Mouse (Mus musculus): ENCODE measurements around the gene Omp. TPM values are rescaled to one million over a fixed set of nuclear protein-coding genes. Genes with fewer than 3 reads are reported as not detected.

Gene Omp
- polyA plus RNA-seq, 1 experiment, result not detected

DNA sequence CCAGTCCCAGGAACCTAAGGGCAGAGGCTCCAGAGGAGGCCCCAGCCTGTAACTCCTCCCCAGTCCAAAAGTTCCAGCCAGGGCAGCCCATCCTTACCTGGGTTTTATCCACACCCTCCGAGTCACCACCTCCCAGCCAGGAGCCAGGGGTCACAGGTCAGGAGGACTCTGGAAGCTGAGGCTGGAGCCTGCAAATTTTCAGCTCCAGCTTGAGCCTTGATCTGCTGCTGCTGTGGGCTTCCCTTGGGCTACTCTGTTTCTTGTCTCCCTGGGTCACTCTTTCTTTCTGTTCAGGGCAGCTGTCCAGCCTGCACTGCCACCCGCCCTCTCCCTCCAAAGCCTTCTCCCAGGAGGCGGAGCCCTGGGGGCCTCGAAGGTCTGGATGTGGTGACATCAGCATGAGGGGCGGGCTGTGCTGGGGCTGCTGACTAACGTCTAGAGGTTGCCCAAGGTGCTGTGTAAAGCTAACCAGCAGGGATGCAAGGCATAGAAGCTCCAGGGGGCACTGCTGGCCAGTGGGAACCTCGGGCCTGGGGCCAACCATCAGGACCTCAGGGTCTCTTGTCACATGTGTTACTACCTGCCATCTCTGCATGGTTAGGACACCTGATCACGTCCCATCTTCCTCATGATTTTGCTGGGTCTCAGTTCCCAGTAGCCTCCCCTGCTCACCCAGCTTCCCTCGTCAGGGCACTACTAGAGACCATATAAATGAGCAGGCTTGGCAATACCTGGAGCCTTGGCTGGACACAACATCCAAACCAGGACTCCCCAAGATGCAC, 25.9 kb downstream of the Omp start, which contains the start of gene Myo7a:
Gene Myo7a (minus strand): TSS at position 346 of the 782 bp plus-strand sequence.
- TF ChIP-seq POLR2A (IDR thresholded peaks at IDR 0.05; ENCODE audit: insufficient read depth, low read depth, low read length) (no peak), CTCF (IDR thresholded peaks at IDR 0.05; ENCODE audit: insufficient read depth, low read depth, low read length) (no peak)
- no peak within 1 kb of the TSS; the same call in 1 of the 2 replicates for H3K4me3 ChIP-seq (ENCODE audit: insufficient read depth, low read depth, low read length)
- H3K27ac ChIP-seq (ENCODE audit: insufficient read depth, low read depth, low read length), result no peak within 1 kb of the TSS
- H3K4me1 ChIP-seq (ENCODE audit: control insufficient read depth, insufficient read depth, low read length), result peaks cover 3% of the 10 kb centered on the region; the same call in 1 of the 2 replicates
- 54% methylated on average over 9 of the region's 9 CpGs for WGBS

DNA sequence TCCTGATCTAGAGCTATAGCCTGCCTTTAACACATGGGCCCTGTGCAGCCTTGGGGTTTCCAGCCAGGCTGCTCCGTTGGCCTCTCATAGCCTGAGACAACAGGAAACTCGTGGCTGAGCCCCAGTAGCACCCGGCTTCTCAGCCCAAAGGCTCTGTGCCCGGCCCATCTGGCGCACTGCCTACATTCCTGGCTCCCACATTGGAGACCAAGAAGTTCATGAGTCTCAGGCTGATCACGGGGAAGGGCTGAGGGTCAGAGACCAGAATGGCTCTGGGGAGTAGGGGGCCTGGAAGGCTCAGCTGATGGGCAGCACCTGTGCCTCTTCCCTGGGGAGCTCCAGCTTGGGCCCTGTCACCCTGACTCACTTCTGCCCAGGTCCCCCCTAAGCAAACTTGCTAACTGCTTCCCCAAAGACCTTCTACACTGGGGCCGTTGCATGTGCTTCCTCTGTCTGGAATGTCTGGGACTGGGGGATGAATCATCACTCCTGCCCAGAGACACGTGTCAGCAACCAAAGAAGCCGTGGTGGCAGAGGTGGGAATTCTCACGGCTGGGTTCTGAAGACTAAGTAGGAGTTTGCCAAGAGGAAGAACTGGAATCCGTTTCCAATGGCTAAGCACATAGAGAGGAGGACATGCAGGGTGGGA, 28.2 kb downstream of the Omp start:
- peaks cover 3% of the 10 kb centered on the region; the same call in 1 of the 2 replicates for H3K4me1 ChIP-seq (ENCODE audit: control insufficient read depth, insufficient read depth, low read length)
- no peak overlapping the region for H3K4me3 ChIP-seq (ENCODE audit: insufficient read depth, low read depth, low read length)
- TF ChIP-seq POLR2A (IDR thresholded peaks at IDR 0.05; ENCODE audit: insufficient read depth, low read depth, low read length), result no peak
- TF ChIP-seq CTCF (IDR thresholded peaks at IDR 0.05; ENCODE audit: insufficient read depth, low read depth, low read length), result no peak
- no peak overlapping the region for H3K27ac ChIP-seq (ENCODE audit: insufficient read depth, low read depth, low read length)
- 60% methylated on average over 11 of the region's 11 CpGs for WGBS

DNA sequence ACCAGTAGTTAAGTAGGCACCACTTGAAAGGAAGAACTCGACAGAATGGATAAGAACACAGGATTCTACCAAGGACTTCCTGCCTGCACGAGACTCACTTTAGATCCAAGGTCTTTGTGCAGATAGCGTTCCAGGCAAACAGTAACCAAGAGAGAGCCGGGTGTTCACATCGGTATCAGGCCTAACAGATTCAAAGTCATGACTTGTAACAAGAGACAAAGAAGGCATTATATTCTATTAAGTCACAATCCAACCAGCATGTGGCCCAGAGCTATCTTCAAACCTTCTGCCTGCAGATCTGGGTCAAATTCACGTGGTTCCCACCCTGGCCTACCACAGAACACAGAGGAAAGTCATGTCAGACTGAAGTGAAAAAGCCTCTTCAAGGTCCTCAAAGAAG, 30.6 kb downstream of the Omp start:
- TF ChIP-seq POLR2A (IDR thresholded peaks at IDR 0.05; ENCODE audit: insufficient read depth, low read depth, low read length) (no peak), CTCF (IDR thresholded peaks at IDR 0.05; ENCODE audit: insufficient read depth, low read depth, low read length) (no peak)
- no peak overlapping the region for H3K4me3 ChIP-seq (ENCODE audit: insufficient read depth, low read depth, low read length)
- no peak overlapping the region for H3K27ac ChIP-seq (ENCODE audit: insufficient read depth, low read depth, low read length)
- H3K4me1 ChIP-seq (ENCODE audit: control insufficient read depth, insufficient read depth, low read length), result peaks cover 6% of the 10 kb centered on the region
- 75% methylated on average over 6 of the region's 6 CpGs for WGBS

GRCm38 (mm10) chr7:98111233-98111632, 34.1 kb downstream of the Omp start:
- Histone ChIP-seq H3K4me1 (ENCODE audit: control insufficient read depth, insufficient read depth, low read length) (peaks cover 8% of the 10 kb centered on the region), H3K27ac (ENCODE audit: insufficient read depth, low read depth, low read length) (no peak overlapping the region), H3K4me3 (ENCODE audit: insufficient read depth, low read depth, low read length) (no peak overlapping the region)
- WGBS, result 11% methylated on average over 25 of the region's 25 CpGs
- TF ChIP-seq POLR2A (IDR thresholded peaks at IDR 0.05; ENCODE audit: insufficient read depth, low read depth, low read length) (no peak), CTCF (IDR thresholded peaks at IDR 0.05; ENCODE audit: insufficient read depth, low read depth, low read length) (no peak)

DNA sequence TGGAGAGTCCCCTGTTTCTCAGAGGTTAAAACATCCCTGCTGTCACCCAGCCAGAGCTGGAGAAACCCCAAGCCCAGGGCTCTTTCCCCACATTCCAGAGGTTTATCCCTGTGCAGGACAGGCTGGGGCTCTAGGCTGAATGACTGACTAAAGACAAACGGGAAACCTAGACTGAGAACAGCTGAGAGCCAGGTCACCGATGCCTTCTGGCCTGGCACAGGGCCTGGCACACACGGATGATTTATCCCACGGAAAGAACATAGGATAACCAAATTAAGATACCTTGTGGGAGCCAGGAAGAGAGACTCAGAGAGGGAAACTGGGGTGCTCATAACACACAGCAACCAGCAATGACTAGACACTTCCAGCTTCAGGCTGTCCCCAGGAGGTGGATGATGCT, 35.5 kb downstream of the Omp start:
- Histone ChIP-seq H3K27ac (ENCODE audit: insufficient read depth, low read depth, low read length) (no peak overlapping the region), H3K4me1 (ENCODE audit: control insufficient read depth, insufficient read depth, low read length) (peaks cover 8% of the 10 kb centered on the region), H3K4me3 (ENCODE audit: insufficient read depth, low read depth, low read length) (no peak overlapping the region)
- 79% methylated on average over 4 of the region's 4 CpGs for WGBS
- no peak for TF ChIP-seq POLR2A (IDR thresholded peaks at IDR 0.05; ENCODE audit: insufficient read depth, low read depth, low read length)
- TF ChIP-seq CTCF (IDR thresholded peaks at IDR 0.05; ENCODE audit: insufficient read depth, low read depth, low read length), result no peak

DNA sequence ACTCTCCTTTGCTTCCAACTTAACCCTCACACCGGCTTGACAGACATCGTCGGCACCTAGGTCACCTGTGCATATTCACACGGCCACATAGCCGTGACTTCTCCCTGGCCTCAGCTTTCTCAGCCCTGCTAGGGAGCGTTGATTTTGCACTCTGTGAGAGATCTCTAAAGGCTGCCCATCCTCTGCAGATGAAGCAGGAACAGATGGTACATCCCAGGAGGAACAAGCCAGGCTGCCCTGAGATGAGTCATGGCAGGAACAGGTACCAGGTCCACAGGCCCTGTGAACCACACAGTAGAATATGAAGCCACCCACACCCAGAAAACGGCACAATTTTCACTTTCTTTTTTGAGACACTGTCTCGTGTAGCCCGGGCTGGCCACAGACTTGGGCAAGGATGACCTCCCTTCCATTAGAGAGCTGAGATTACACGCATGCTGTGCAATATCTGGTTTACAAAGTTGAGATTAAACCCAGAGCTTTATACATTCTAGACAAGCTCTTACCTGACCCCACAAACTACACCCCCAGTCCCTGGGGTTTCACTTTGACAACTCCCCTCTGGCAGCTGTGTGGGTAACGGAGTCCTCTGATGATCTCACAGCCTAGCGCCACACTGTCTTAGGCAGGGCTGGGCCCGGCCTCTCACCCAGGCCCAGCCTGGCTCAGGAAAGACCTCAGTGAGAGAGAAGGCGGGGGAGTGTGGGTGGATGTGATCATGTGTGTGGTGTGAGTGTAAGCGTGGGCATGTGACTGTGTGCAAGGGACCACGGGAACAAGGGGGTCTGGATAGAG, 36.5 kb downstream of the Omp start:
- H3K4me3 ChIP-seq (ENCODE audit: insufficient read depth, low read depth, low read length), result no peak overlapping the region
- WGBS, result 82% methylated on average over 16 of the region's 16 CpGs
- H3K4me1 ChIP-seq (ENCODE audit: control insufficient read depth, insufficient read depth, low read length), result peaks cover 8% of the 10 kb centered on the region
- TF ChIP-seq POLR2A (IDR thresholded peaks at IDR 0.05; ENCODE audit: insufficient read depth, low read depth, low read length), result no peak
- no peak for TF ChIP-seq CTCF (IDR thresholded peaks at IDR 0.05; ENCODE audit: insufficient read depth, low read depth, low read length)
- no peak overlapping the region for H3K27ac ChIP-seq (ENCODE audit: insufficient read depth, low read depth, low read length)

DNA sequence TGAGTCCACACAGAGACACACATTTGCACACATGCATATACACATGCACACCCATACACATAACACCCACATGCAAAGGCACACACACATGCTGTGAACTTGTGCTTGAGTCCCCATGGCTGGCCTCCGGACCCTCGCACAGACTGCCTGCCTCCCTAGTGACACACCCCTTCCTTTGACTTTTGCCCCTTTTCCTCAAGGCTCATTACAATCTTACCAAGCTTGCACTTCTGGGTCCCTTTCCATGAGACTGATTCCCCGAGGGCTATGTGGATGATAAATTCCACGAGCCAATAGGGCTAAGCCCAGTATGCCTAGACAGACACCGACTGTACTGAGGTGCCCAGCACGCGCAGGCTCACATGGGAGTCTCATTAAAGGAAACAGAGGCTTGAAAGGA, 39.0 kb downstream of the Omp start:
- Histone ChIP-seq H3K4me1 (ENCODE audit: control insufficient read depth, insufficient read depth, low read length) (peaks cover 14% of the 10 kb centered on the region), H3K4me3 (ENCODE audit: insufficient read depth, low read depth, low read length) (no peak overlapping the region), H3K27ac (ENCODE audit: insufficient read depth, low read depth, low read length) (no peak overlapping the region)
- 88% methylated on average over 7 of the region's 7 CpGs for WGBS
- TF ChIP-seq CTCF (IDR thresholded peaks at IDR 0.05; ENCODE audit: insufficient read depth, low read depth, low read length) (no peak), POLR2A (IDR thresholded peaks at IDR 0.05; ENCODE audit: insufficient read depth, low read depth, low read length) (no peak)

DNA sequence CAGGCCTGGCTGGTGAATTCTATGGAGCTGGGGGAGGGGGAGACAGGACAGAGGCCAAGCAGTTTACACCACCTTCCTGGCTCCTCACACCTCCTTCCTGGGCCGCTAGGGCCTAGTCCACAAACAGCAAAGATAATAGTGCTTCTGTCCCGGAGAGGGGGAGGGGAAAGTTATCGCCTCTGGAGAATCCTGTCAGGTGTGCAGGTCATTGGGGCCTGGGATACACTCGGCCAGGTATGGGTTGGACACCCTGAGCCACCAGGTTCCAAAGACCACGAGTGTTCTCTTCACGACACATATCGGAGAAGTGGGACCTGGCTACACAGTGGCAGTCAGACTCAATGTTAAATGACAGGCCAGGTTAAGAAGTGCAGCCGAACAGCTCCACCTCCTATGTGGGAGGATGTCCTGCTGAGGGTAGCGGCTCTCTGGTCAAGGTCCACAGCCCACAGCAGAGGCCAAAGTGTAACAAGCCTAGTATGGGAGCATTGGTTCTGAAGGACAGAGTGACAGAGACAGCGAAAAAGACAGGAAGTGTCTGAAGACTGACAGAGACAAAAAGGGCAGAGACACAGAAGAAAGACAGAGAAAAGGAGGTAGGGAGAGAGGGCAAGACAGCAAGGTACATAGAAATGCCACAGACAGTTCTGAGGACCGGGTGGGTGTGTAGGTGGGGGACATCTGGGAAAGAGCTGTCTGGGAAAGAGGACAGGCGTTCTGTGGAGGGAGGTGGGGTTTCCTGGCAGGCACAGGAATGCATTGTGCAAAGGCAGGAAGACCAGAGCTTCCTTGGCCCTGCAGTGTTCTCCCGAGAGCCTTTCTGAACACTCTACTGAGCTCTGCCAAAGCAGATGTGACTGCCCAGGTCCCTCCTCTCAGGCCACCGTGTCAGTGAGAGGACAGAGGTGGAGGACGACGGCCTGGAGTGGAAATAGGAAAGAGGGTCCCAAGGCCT, 40.5 kb downstream of the Omp start:
- Histone ChIP-seq H3K27ac (ENCODE audit: insufficient read depth, low read depth, low read length) (no peak overlapping the region), H3K4me3 (ENCODE audit: insufficient read depth, low read depth, low read length) (no peak overlapping the region), H3K4me1 (ENCODE audit: control insufficient read depth, insufficient read depth, low read length) (peaks cover 11% of the 10 kb centered on the region)
- WGBS, result 71% methylated on average over 16 of the region's 16 CpGs
- TF ChIP-seq CTCF (IDR thresholded peaks at IDR 0.05; ENCODE audit: insufficient read depth, low read depth, low read length), result no peak
- TF ChIP-seq POLR2A (IDR thresholded peaks at IDR 0.05; ENCODE audit: insufficient read depth, low read depth, low read length), result no peak

Data from olfactory bulb, adult 2 months (tissue).